Mouse (Mus musculus) lung, postnatal 10 days (tissue): ENCODE results near the gene Ttc9b.
A peak's percentile ranks its signal among the peaks of the same experiment; 100 is the strongest.

Experiments used
- DNase-seq: peaks from one replicate; pipeline ENCODE4 v3.0.0; 2021

Ttc9b gene

GRCm38 (mm10) chr7:27688815-27689612 is 35.3 kb downstream of the Ttc9b start, which contains the start of gene Zfp607b:
Gene Zfp607b, plus strand, starts transcription at chr7:27689340.
- DNase-seq = peak; percentile 96

- DNase-seq = peak; percentile 56
These were observed 37.4 kb downstream of the Ttc9b start for GRCm38 (mm10) chr7:27691076-27691475.

- no peak for DNase-seq
These were observed 43.0 kb downstream of the Ttc9b start for GRCm38 (mm10) chr7:27696711-27697110.
